Mouse (Mus musculus) right cerebral cortex, postnatal 14 days (tissue): ENCODE results near the gene Tgtp1.
"Not testable (repeated sequence)": the region's sequence is repeated elsewhere in the genome, so short reads cannot be mapped to it uniquely, and the experiment has no call there.

Experiments used
- DNase-seq: peaks from one replicate; pipeline ENCODE4 v3.0.0; 2022

The Tgtp1 gene

DNA sequence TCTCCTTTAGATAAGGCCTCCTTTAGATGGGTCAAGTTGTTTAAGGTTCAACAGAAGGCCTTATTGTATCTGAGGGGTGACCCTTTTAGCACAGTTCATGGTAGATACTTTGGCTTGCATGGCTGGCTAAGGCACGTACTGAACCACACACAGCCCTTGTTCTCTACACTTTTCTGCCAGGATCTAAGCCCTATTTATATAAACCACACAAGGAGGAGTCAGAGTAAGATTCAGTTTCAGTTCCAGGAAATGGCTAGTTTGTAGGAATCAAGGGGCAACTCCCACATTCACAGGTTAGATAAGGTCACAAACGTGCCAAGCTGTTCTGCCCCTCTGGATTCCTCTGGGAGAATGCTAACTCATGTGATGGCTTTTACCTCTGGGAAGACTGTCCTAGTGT lies at the start of gene Tgtp1:
Gene Tgtp1, minus strand, starts transcription at position 155 of the 400 bp plus-strand sequence.
- DNase-seq, result not testable (repeated sequence)

DNA sequence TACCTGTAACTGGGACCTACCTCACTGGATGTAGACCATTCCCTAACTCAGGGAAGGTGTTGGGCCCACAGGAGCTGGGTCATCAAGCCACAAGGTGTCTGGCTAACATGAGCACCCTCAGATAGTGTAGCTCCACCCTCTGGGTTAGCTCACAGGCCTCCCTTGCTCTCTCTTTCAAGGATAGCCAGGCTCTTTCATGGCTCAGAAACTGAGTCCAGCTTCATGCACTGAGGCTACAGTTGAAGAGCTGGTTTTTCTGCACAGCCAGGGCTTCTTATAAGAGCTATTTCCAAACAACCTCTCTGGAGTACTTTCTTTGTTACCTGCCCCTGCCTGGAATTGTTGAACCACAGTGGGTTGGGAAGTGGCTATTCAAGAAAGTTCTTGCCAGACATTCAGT lies 18.1 kb upstream of the Tgtp1 start:
- DNase-seq, result not testable (repeated sequence)

DNA sequence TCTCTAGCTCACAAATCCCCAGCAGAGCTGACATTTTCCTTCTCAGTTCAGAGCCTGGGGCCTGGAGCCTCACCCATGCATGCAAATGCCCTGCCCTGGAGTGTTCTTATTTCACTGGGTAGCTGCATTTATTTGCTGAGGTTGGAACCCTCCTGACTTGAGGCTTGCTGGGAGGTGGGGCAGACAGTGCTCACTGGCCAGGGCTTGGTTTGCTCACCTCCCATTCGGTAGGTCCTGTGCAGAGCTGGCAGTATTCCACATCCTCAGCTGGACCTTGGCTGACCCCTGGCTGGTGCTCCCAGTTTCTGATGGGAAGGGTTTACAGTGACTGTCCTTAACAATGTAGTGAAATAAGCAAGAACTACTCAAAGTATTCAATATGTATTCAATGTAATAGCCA lies 12.8 kb upstream of the Tgtp1 start:
- not testable (repeated sequence) for DNase-seq

DNA sequence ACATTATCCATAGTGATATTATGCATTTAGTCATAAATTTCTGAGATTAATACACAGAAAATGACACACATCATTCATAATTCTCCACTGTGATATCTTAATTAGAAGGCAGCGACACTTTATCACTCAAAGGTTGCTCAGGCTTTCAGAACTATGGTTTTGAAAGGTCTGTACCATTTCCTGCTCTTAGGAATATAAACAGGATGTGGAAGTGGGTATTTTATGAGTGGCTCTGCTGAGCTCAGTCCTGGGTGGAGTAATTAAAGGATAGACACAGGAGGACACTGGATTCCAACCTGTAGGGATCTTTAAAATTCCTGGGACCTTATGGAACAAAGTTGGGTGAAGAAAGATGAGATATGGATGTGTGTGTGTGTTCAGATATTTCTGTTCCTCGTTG lies 12.3 kb upstream of the Tgtp1 start:
- DNase-seq, result not testable (repeated sequence)

DNA sequence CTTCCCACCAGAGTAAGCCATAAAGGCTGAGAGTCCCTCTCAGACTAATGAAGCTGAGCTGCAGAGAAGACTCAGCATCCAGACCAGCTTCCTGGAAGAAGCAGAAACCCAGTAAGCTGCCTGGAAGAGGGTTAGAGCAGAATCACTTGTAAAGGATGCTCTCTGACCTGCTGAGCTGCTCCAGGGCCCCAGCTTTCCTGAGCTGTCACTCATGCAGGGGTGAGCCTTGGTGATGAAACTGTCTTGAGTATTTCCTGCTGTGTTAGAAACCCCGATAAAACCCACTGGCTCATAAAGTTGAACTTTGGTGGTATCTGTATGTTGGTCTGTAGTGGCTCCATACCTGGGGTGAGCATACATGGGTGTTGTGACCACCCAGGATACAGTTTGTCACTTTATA lies 6.4 kb upstream of the Tgtp1 start:
- DNase-seq, result not testable (repeated sequence)

- DNase-seq, result not testable (repeated sequence)
Observed at GRCm38 (mm10) chr11:48993296-48993695, 676 bp downstream of the Tgtp1 start.

DNA sequence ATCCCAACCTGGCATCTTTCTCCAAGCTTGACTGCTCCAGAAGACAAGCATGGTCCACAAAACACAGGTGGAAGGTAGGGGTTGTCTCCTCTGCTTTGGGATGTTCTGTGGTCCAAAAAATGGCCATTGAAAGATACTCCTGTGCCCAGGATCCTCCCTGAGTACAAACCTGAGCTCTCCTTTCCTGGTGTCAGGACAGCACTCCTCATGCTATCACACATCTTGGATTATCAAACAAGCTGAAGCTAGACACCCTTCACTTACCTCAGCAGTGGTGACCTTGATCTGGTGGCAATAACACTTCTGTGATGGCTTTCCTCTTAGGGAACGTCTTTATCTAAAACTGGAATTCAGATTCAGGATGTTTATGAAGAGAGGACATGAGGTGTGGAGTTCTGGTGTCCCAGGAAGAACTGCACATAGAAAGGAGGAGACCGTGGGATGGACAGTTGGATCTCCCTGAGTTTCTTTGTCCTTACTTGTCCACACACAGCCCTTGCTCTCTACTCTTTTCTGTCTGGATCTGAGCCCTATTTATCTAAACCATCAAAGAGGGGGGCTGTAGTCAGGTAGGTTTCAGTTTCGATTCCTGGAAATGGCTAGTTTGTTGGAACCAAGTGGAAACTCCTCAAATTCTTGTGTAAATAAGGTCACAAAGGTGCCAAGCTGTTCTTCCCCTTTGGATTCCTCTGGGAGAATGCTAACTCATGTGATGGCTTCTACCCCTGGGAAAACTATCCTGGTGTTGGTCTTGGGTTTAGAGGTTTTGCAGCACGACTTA lies 2.0 kb downstream of the Tgtp1 start, which contains the start of gene Gm12185:
Gene Gm12185, minus strand, starts transcription at position 487 of the 781 bp plus-strand sequence.
- DNase-seq, result not testable (repeated sequence)

DNA sequence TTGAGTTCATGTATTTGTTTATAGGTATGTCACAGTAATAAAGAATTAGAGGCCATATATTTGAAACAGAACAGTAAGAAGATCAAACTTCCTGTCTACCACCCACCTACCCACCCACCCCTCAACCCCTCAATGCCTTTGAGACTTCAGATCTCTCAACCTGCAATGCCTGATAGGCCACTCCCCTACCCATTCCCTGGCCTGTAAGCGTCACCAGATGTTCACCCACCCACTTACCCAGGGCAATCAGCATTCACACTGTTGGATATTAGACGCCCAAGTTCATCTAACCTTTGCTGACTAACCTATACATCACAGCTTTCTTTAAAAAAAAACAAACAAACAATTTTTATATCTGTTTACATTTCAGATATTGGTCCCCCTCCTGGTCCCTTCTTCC lies 4.0 kb downstream of the Tgtp1 start:
- not testable (repeated sequence) for DNase-seq

- not testable (repeated sequence) for DNase-seq
Observed at GRCm38 (mm10) chr11:48988219-48988618, 5.8 kb downstream of the Tgtp1 start.

DNA sequence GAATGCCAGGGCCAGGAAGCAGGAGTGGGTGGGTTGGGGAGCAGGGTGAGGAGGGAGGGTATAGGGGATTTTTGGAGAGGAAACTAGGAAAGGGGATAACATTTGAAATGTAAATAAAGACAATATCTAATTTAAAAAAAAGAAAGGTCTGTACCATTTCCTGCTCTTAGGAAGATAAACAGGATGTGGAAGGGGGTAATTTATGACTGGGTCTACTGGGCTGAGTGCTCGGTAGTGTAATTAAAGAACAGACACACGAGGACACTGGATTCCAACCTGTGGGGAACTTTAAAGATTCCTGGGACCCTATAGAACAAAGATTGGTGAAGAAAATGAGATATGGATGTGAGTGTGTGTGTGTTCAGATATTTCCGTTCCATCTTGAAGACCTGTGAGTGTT lies 11.1 kb downstream of the Tgtp1 start:
- not testable (repeated sequence) for DNase-seq

- DNase-seq, result not testable (repeated sequence)
Observed at GRCm38 (mm10) chr11:48980052-48980451, 13.9 kb downstream of the Tgtp1 start.

GRCm38 (mm10) chr11:48979251-48979650 lies 14.7 kb downstream of the Tgtp1 start, which contains the start of gene 9930111J21Rik1:
TSS of gene 9930111J21Rik1 (minus strand) at chr11:48979398.
- not testable (repeated sequence) for DNase-seq

DNA sequence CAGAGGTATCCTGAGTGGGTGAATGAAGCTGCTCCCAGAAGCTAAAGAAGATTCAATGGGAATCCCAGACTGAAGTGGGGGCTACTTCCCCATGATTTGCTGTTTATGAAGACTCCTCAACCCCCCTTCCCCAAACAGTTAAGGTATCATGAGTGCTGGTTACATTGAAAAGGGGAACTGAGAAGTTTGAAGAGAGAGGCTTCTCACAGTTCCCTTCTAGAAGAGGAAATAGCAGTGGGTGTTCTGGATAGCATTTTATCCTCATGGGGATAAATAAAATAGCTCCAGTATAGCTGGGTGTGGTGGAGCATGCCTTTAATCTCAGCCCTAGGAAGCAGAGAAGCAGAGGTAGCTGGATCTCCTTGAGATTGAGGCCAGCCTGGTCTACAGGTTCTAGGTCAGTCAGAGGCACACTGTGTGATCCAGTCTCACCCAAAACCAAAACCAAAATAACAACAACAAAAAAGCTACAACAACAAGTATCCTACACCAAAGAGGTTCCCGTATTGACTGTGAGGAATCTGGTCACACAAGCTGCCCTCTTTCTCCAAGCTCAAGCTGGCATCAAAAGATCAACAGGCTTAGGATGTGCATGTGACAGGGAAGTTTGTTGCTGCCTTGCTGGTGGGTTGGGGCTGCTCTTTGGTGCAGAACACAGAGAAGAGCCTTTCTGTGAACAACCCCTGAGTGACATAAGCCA lies 15.6 kb downstream of the Tgtp1 start, which contains the start of gene Olfr56:
Gene Olfr56, plus strand, starts transcription at position 650 of the 700 bp plus-strand sequence.
- not testable (repeated sequence) for DNase-seq

- DNase-seq, result not testable (repeated sequence)
Observed at GRCm38 (mm10) chr11:48974686-48975085, 19.3 kb downstream of the Tgtp1 start.

GRCm38 (mm10) chr11:48946090-48946489 lies 47.9 kb downstream of the Tgtp1 start, which contains the start of gene Psme2b:
TSS of gene Psme2b (minus strand) at chr11:48946190.
- not testable (repeated sequence) for DNase-seq

GRCm38 (mm10) chr11:48939286-48939685 lies 54.7 kb downstream of the Tgtp1 start:
- not testable (repeated sequence) for DNase-seq
